Mouse (Mus musculus) adrenal gland, adult 8-10 months (tissue): ENCODE data around the gene Gm17428. TPM values are rescaled to one million over a fixed set of nuclear protein-coding genes. Genes with fewer than 3 reads are reported as not detected.
"Not testable (repeated sequence)": the region's sequence is repeated elsewhere in the genome, so short reads cannot be mapped to it uniquely, and the experiment has no call there.

Source experiments
- DNase-seq: peaks from one replicate; pipeline ENCODE4 v3.0.0; 2022
- total RNA-seq, 4 experiments: library from RNA; stranded (reverse); gene quantifications; 2 replicates each; pipeline ENCODE4 v1.2.4; 2022

The Gm17428 gene
- total RNA-seq, 4 experiments from 2014 or later = not detected

GRCm38 (mm10) chr14:54992196-54992595 lies 15.5 kb downstream of the Gm17428 start:
- no peak for DNase-seq

- no peak for DNase-seq
Measured at GRCm38 (mm10) chr14:54993636-54994035, 16.9 kb downstream of the Gm17428 start.

DNA sequence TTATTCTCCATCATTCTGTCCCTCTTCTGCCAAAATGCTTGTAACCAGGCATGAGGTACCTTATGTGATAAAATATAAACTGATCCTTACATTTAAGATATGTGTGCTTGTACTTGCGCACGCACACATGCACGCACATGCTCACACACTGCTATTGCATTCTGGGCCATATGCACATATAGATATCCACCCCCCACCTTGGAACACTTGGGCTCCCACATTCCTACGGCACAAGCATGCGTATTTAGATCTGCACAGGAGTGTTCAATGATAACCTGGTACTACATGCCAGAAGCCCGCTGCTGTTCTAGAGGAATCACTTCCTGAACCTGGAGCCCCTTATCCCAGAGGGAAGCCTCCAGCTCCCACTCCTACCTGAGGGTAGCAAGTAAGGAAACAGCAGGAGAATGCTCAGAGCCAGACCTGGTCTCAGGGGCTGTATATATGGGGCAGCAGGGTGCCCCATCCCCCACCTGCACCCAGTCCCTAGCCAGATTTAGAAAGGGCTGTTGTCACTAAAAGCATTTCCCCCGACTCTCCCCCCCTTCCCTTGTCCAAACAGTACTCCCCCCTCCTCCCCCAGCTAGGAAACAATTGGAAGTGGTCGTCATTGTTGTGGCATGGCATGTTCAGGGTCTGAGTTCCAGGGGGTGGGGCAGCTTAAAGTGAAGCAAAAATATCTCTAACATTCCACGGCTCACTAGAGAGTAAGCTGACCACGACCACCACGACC lies 17.6 kb downstream of the Gm17428 start, which contains the start of gene Myh7:
TSS of gene Myh7 (minus strand) at position 491 of the 733 bp plus-strand sequence.
- DNase-seq = no peak

- no peak for DNase-seq
Measured at GRCm38 (mm10) chr14:54994869-54995186, 18.1 kb downstream of the Gm17428 start.

GRCm38 (mm10) chr14:54995457-54996138 lies 18.9 kb downstream of the Gm17428 start:
- no peak for DNase-seq

DNA sequence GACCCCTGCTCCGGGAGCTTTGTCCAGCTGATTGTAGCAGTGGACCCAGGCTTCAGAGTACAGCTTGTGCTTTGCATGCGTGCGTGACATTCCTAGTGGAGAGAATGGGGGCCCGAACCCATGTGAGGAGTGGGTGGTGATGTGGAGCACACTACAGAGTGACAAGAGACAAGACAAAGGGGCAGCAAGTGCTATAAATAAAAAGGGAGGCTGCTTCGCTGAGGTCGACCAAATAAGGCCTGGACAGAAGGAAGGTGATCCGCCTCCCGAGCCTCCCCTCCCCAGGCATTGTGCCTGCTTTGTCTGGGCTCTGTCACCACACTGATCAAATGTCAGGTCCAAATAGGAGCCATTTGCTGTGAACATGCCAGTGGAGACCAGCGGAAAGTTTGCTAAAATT lies 20.1 kb downstream of the Gm17428 start:
- DNase-seq = no peak

- DNase-seq = no peak
Measured at GRCm38 (mm10) chr14:54997297-54997696, 20.6 kb downstream of the Gm17428 start.

GRCm38 (mm10) chr14:54998680-54999079 lies 21.9 kb downstream of the Gm17428 start:
- no peak for DNase-seq

- not testable (repeated sequence) for DNase-seq
Measured at GRCm38 (mm10) chr14:54999868-55000267, 23.1 kb downstream of the Gm17428 start.

DNA sequence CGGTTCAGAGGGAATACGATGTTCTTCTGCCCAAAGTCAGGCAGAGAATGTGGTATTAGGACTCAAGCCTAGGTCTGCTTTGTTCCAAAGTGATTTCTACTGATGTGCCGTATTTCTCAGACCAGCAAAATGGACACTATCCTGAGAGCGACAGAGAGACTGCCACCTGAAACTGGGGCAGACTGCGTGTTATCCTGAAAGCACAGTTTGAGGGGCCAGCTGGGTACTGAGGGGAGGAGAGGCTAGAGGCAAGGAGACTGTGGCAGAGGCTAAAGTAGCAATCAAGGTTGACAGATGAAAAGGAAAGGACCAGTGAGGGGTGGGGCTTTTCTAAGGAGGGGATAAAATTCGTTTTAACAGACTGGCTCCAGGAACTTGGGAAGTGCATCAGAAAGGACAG lies 24.1 kb downstream of the Gm17428 start:
- DNase-seq = no peak

DNA sequence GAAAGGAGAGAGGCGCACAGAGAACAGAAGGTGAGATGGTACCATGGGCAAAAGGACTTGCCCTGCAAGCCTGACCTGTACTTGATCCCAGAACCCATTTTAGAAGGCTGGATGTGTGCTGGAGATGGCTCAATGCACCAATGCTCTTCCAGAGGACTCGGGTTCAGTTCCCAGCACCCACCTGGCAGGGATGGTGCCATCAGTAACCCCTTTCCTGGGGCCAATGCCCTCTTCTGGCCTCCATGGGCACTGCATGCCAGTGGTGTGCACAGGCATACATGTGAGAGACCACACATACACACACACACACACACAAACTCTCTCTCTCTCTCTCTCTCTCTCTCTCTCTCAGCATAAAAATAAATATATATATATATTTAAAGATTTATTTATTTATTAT lies 24.7 kb downstream of the Gm17428 start:
- no peak for DNase-seq

DNA sequence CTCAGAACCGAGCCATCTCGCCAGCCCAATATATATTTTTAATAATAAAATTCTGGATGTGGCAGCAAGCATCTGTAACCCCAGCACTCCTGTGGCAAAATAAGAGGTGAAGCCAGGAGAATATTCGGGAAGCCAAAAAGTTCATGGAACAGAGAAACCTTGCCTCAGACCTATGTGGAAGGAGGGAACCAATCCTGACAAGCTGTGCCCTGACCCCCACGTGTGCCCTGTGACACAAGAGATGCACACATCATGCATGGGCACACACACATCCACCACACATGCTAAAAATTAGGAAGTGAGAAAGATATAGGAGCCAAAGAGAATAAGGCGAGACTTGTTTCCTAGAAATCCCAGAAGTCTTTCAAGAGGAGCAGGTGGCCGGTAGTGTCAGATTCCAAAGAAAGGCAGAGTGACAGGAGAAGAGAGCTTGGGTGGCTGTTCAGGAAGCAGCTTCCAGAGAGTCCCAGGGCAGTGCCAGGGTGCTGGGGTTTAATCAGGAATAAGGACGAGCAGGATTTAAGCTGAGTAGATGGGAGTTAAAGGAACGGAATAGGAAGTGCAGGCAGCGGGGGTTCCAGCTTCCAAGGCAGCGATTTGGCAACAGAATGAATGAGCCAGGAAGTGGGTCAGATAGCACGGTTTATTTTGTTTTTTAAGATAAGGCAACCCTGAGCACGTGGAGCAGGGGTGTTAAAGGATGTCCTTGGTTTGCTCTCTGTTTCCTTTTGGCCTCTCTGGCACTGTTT lies 25.4 kb downstream of the Gm17428 start:
- DNase-seq = no peak

- no peak for DNase-seq
Measured at GRCm38 (mm10) chr14:55002687-55003120, 26.0 kb downstream of the Gm17428 start.

- DNase-seq = peak; percentile 45
Measured at GRCm38 (mm10) chr14:55003878-55004855, 27.4 kb downstream of the Gm17428 start.

GRCm38 (mm10) chr14:55005506-55005905 lies 28.8 kb downstream of the Gm17428 start:
- no peak for DNase-seq

- DNase-seq = no peak
Measured at GRCm38 (mm10) chr14:55005967-55006366, 29.2 kb downstream of the Gm17428 start.

- DNase-seq = no peak
Measured at GRCm38 (mm10) chr14:55006541-55006940, 29.8 kb downstream of the Gm17428 start.

DNA sequence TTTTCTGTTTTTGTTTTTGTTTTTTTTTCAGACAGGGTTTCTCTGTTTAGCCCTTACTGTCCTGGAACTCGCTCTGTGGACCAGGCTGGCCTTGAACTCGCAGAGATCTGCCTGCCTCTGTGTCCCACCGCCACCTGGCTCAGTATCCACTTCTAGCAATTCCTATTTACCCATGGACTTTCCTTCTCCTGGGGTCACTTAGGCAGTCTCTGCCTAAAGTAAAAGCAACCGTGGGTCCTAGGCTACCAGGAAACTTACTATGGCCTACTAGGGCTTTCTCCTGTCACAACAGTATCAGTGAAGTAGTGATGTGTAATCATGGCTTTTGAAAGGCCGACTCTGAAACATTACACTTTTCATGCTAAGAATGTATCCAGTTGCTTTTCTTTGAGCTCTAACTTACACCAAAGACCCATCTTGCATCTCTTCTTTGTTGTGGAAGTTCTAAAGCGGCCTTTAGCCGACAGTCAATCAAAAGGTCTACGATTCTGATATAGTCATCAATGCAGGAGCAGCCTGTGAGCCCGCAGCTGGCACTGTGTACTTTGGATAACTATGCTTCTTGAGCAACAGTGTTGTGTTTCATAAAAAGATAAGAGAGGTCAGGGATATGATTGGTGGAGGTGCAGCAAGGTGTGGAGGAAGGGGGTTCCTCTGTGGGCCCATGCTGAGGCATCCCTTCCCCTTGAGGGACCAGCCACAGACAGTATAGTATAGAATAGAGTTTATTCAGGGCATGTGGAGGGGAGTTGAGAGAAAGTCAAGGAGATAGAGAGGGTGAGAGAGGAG lies 30.6 kb downstream of the Gm17428 start:
- no peak for DNase-seq

GRCm38 (mm10) chr14:55008417-55008816 lies 31.7 kb downstream of the Gm17428 start:
- no peak for DNase-seq

GRCm38 (mm10) chr14:55011116-55011515 lies 34.4 kb downstream of the Gm17428 start:
- DNase-seq = no peak

DNA sequence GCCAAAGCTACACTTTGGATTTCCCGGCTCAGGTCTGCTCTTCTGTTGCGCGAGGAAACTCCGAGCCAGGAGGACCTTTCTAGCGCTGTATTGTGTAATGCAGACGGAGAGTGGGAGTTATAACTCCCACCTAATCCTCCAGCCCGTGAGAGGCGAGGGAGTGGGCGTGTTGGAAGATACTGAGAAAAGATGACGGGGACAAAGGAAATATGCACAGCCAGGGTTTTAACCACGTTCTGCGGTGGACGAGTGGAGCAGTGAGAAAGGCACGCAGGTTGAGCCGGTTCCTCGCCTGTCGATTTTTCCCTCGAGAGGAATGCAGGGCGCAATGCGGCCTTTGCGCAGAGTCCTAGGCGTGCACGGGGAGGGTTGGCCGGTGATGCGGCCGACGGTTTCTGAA lies 37.9 kb downstream of the Gm17428 start:
- DNase-seq = no peak
